Mouse (Mus musculus): Measurements from ENCODE around the gene Tbc1d8.

Tbc1d8 gene

GRCm38 (mm10) chr1:39361754-39362514, 116.6 kb downstream of the Tbc1d8 start:
- peak; percentile 37 to 39 for DNase-seq

- no peak for DNase-seq
Observed at GRCm38 (mm10) chr1:39349427-39349826, 129.1 kb downstream of the Tbc1d8 start.

- peak; percentile 86 for DNase-seq
Observed at GRCm38 (mm10) chr1:39349001-39349400, 129.6 kb downstream of the Tbc1d8 start.

GRCm38 (mm10) chr1:39344981-39345600, 133.5 kb downstream of the Tbc1d8 start:
- no peak for DNase-seq

GRCm38 (mm10) chr1:39343242-39343641, 135.3 kb downstream of the Tbc1d8 start:
- DNase-seq = no peak

GRCm38 (mm10) chr1:39341807-39342206, 136.7 kb downstream of the Tbc1d8 start:
- DNase-seq = no peak

GRCm38 (mm10) chr1:39340647-39341046, 137.9 kb downstream of the Tbc1d8 start:
- peak; percentile 77 to 85 for DNase-seq

- DNase-seq = no peak
Observed at GRCm38 (mm10) chr1:39340156-39340555, 138.4 kb downstream of the Tbc1d8 start.

GRCm38 (mm10) chr1:39339455-39339854, 139.1 kb downstream of the Tbc1d8 start:
- DNase-seq = no peak

- no peak for DNase-seq
Observed at GRCm38 (mm10) chr1:39338831-39339230, 139.7 kb downstream of the Tbc1d8 start.

GRCm38 (mm10) chr1:39336788-39337187, 141.8 kb downstream of the Tbc1d8 start:
- DNase-seq = peak; percentile 26 to 38

GRCm38 (mm10) chr1:39335561-39336196, 142.9 kb downstream of the Tbc1d8 start:
- DNase-seq = no peak

GRCm38 (mm10) chr1:39332456-39332855, 146.1 kb downstream of the Tbc1d8 start:
- DNase-seq = no peak

- DNase-seq = peak; percentile 50 to 65
Observed at GRCm38 (mm10) chr1:39330857-39331594, 147.5 kb downstream of the Tbc1d8 start.

- DNase-seq = no peak
Observed at GRCm38 (mm10) chr1:39327546-39327945, 151.0 kb downstream of the Tbc1d8 start.

GRCm38 (mm10) chr1:39325228-39325627, 153.3 kb downstream of the Tbc1d8 start:
- DNase-seq = no peak

- no peak for DNase-seq
Observed at GRCm38 (mm10) chr1:39321954-39322353, 156.6 kb downstream of the Tbc1d8 start.
